Mouse (Mus musculus): Measurements from ENCODE around the gene Med16. TPM values are rescaled to one million over a fixed set of nuclear protein-coding genes. Genes with fewer than 3 reads are reported as not detected.
A peak's percentile ranks its signal among the peaks of the same experiment; 100 is the strongest.

Gene Med16
- polyA plus RNA-seq, 1 experiment from 2014 or later = 58.7 TPM

DNA sequence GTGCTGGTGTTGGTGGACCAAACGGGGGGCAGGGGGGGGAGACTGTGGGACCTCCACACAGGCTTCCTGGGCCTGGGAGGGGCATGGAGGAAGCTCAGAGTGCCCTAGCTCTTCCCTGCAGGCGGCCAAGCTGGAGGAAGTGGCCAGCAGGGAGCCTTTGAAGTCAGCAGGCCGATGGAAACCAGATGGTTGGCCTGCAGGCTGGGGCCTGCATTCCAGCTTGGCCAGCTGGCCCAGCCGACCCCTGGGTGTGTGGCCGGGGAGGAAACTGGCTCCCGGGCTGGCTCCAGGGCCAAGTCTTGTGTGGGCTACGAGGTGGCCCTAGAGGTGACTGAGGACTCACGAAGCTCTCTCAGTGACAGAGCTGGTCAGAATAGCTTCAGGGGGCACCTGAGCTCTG is 24.0 kb upstream of the Med16 start:
- Histone ChIP-seq H3K4me2 (peak overlapping the region; percentile 31), H3K4me3 (ENCODE audit: low read depth, low read length) (no peak overlapping the region), H3K9me3 (ENCODE audit: low read depth, low read length) (no peaks in the 10 kb centered on the region), H3K27ac (ENCODE audit: low read depth) (peak overlapping the region; percentile 73), H3K4me1 (ENCODE audit: insufficient read depth) (peaks cover 44% of the 10 kb centered on the region), H3K9ac (no peak overlapping the region), H3K27me3 (ENCODE audit: insufficient read depth, low read length) (no peaks in the 10 kb centered on the region), H3K36me3 (ENCODE audit: insufficient read depth) (peaks cover 44% of the 10 kb centered on the region)
- DNase-seq (peak; percentile 91), ATAC-seq (ENCODE audit: insufficient read depth) (peak; percentile 72)
- WGBS = 15% methylated on average over 8 of the region's 8 CpGs
- TF ChIP-seq CTCF (IDR thresholded peaks at IDR 0.05; ENCODE audit: low read depth) = peak; percentile 32; the same call in 1 of the 2 replicates

DNA sequence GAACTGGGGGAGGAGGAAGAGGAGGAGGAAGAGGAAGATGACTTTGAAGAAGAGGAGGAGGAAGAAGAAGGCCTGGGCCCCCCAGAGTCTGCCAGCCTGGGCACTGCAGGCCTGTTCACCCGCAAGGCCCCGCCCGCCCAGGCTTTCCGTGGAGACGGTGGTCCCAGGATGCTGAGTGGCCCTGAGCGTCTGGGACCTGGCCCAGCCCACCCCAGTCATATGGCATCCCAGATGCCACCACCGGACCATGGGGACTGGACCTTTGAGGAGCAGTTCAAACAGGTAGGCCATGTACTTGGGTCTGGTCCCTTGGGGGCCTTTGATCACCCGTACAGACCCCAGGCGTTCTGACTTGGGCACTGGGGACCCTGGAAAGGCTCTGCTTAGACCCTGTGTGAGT is 23.1 kb upstream of the Med16 start:
- H3K4me3 ChIP-seq (ENCODE audit: low read depth, low read length) = 0 out of 2 replicates have a peak overlapping the region, but pooled peaks have one; percentile 3
- WGBS = 70% methylated on average over 9 of the region's 9 CpGs
- ATAC-seq (ENCODE audit: insufficient read depth) (no peak), DNase-seq (no peak)
- no peaks in the 10 kb centered on the region for H3K27me3 ChIP-seq (ENCODE audit: insufficient read depth, low read length)
- H3K9me3 ChIP-seq (ENCODE audit: low read depth, low read length) = no peaks in the 10 kb centered on the region
- TF ChIP-seq CTCF (IDR thresholded peaks at IDR 0.05; ENCODE audit: low read depth) = no peak
- peak overlapping the region; percentile 10; the same call in 1 of the 2 replicates for H3K4me2 ChIP-seq
- H3K36me3 ChIP-seq (ENCODE audit: insufficient read depth) = peaks cover 38% of the 10 kb centered on the region
- no peak overlapping the region for H3K9ac ChIP-seq
- H3K4me1 ChIP-seq (ENCODE audit: insufficient read depth) = peaks cover 35% of the 10 kb centered on the region
- peak overlapping the region; percentile 73; the same call in 1 of the 2 replicates for H3K27ac ChIP-seq (ENCODE audit: low read depth)

DNA sequence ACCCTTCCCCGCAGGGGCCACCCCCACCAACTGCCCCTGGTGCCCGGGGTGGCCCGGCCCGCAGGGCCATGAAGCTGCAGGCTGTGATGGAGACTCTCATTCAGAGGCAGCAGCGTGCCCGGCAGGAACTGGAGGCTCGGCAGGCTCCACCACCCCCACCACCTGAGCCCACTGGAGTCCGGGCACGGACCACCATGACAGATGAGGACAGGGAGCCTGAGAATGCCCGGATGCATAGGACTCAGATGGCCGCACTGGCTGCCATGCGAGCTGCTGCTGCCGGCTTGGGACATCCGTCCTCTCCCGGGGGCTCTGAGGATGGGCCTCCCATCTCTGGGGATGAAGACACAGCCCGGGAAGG is 22.1 kb upstream of the Med16 start:
- DNase-seq (no peak), ATAC-seq (ENCODE audit: insufficient read depth) (no peak)
- Histone ChIP-seq H3K27me3 (ENCODE audit: insufficient read depth, low read length) (no peaks in the 10 kb centered on the region), H3K4me3 (ENCODE audit: low read depth, low read length) (no peak overlapping the region), H3K4me1 (ENCODE audit: insufficient read depth) (peaks cover 27% of the 10 kb centered on the region), H3K9me3 (ENCODE audit: low read depth, low read length) (no peaks in the 10 kb centered on the region), H3K9ac (no peak overlapping the region), H3K4me2 (no peak overlapping the region), H3K27ac (ENCODE audit: low read depth) (no peak overlapping the region), H3K36me3 (ENCODE audit: insufficient read depth) (peaks cover 35% of the 10 kb centered on the region)
- TF ChIP-seq CTCF (IDR thresholded peaks at IDR 0.05; ENCODE audit: low read depth) = no peak
- WGBS = 88% methylated on average over 16 of the region's 16 CpGs

DNA sequence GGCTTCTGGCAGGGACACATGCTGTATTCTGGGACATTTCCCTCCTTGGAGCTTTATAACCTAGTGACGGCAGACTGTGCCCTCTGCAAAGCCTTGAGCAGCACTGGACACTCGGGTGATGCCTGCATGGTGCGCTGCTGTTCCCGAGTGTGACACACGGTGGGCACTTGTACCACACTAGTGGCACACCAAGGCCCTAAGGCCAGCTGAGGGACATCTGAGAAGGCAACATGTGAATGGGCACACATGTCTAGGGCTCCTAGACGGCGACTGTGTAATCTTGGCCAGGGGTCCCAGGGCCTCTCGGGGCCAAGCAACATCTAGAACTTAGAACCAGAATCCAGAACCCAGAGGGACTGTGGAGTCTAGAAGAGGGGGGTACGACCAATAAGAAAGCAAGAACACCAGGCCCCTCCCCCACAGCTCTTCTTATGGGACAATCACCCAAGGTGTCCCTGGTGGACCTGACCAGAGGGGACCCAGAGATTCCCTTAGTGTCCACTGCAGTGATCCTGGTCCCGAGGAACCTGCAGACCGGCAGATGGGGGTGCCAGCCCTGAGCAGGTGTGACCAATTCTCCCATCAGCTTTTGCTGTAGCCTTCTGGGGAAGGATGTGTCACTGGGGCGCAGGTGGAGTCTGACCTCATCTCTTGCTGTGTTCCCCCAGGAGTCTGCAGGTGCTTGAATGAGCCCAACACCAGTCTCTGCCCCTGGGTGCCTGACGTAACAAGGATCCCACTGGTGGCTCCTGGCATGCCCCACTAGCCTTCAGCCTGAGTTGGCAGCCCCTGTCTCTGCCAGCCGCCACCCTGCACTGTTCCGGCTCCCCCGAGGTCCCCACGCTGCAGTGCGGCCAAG is 21.5 kb upstream of the Med16 start:
- peaks cover 27% of the 10 kb centered on the region for H3K4me1 ChIP-seq (ENCODE audit: insufficient read depth)
- ATAC-seq (ENCODE audit: insufficient read depth) = no peak
- no peak for DNase-seq
- H3K36me3 ChIP-seq (ENCODE audit: insufficient read depth) = peaks cover 30% of the 10 kb centered on the region
- no peak overlapping the region for H3K9ac ChIP-seq
- TF ChIP-seq CTCF (IDR thresholded peaks at IDR 0.05; ENCODE audit: low read depth) = no peak; the same call in 1 of the 2 replicates
- no peak overlapping the region for H3K27ac ChIP-seq (ENCODE audit: low read depth)
- H3K27me3 ChIP-seq (ENCODE audit: insufficient read depth, low read length) = no peaks in the 10 kb centered on the region
- WGBS = 86% methylated on average over 18 of the region's 18 CpGs
- no peak overlapping the region for H3K4me3 ChIP-seq (ENCODE audit: low read depth, low read length)
- H3K9me3 ChIP-seq (ENCODE audit: low read depth, low read length) = no peaks in the 10 kb centered on the region
- peak overlapping the region; percentile 98; the same call in 1 of the 2 replicates for H3K4me2 ChIP-seq

DNA sequence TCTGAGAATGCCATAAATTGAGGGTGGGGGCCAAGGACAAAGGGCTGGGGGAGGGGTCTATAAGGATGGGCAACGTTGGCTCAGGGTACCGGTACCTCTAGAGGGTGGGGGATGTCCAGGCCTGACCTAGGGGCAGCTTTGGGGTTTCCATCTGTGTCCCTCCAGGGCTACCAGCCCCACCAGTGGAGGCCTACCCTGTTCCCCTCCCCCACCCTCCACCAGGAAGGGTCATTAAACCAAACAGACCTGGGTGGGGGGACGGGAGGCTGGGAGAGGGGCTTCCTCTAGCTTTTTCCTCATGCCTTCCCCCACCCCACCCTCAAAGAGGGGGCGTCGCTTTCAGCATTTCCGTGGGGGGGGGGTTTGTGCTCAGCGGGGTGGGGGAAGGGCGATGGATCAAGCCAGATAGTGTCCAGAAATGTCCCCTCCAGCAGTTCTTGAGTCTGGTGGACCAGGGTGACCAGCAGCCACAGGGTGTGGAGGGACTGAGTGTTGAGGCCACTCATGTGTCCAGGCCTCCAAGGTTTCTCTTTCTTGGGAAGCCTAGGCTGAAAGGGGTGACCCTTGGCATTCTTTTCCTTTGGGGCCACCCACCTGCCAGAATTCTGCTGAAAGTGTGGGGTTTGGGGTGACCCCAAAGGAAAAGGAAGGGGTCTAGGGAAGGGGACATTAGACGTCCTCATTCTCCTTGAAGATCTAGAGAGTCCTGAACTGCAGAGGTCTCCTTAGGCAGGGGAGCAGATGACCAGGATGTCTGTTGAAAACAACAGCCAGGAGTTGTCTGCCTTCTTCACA is 20.4 kb upstream of the Med16 start:
- H3K4me1 ChIP-seq (ENCODE audit: insufficient read depth) = peaks cover 27% of the 10 kb centered on the region

DNA sequence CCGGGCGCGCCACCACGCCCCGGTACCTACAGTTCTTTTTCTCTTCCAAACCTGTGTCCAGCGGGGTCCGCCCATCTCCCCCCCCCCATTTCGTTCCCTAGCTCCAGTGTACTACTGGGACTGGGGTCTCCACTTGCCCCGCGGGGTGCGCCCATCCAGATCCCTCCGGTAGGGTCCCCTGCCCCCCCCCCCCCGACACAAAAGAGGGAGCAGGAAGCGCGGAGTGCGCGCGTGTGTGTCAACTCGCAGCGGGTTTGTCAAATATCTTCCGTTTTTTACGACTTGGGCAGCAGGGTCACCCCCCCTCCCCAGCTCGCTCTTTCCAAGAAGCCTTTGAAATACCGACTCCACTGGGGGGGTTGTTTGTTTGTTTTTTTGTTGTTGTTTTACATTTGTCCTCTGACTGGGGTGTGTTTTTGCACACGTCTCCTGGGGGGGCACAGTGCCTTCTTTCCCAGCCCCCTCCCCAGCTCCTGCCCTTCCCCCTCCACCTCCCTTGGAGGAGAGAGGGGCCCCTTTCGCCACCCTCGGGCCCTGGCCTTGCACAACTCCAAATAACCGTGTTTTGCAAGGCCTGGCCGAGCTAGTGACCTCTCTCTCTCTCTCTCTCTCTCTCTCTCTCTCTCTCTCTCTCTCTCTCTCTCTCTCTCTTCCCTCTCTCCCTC is 19.4 kb upstream of the Med16 start:
- ATAC-seq (ENCODE audit: insufficient read depth) (no peak), DNase-seq (peak; percentile 73)
- H3K4me1 ChIP-seq (ENCODE audit: insufficient read depth) = peaks cover 19% of the 10 kb centered on the region
- 1% methylated on average over 29 of the region's 29 CpGs for WGBS
- peaks cover 3% of the 10 kb centered on the region; the same call in 1 of the 2 replicates for H3K27me3 ChIP-seq (ENCODE audit: insufficient read depth, low read length)
- no peak for TF ChIP-seq CTCF (IDR thresholded peaks at IDR 0.05; ENCODE audit: low read depth)
- peaks cover 25% of the 10 kb centered on the region for H3K36me3 ChIP-seq (ENCODE audit: insufficient read depth)
- H3K4me3 ChIP-seq (ENCODE audit: low read depth, low read length) = peak overlapping the region; percentile 94
- no peaks in the 10 kb centered on the region for H3K9me3 ChIP-seq (ENCODE audit: low read depth, low read length)
- peak overlapping the region; percentile 87 for H3K9ac ChIP-seq
- H3K4me2 ChIP-seq = peak overlapping the region; percentile 98
- H3K27ac ChIP-seq (ENCODE audit: low read depth) = peak overlapping the region; percentile 97

More for the DNA sequence above, 20.4 kb upstream of the Med16 start:
- H3K9me3 ChIP-seq (ENCODE audit: low read depth, low read length) = no peaks in the 10 kb centered on the region
- H3K4me2 ChIP-seq = peak overlapping the region; percentile 98
- no peak for DNase-seq
- WGBS = 21% methylated on average over 9 of the region's 9 CpGs
- peak overlapping the region; percentile 36; the same call in 1 of the 2 replicates for H3K9ac ChIP-seq
- TF ChIP-seq CTCF (IDR thresholded peaks at IDR 0.05; ENCODE audit: low read depth) = no peak
- peaks cover 30% of the 10 kb centered on the region for H3K36me3 ChIP-seq (ENCODE audit: insufficient read depth)
- peak overlapping the region; percentile 65 for H3K27ac ChIP-seq (ENCODE audit: low read depth)
- ATAC-seq (ENCODE audit: insufficient read depth) = no peak
- peak overlapping the region; percentile 94 for H3K4me3 ChIP-seq (ENCODE audit: low read depth, low read length)
- H3K27me3 ChIP-seq (ENCODE audit: insufficient read depth, low read length) = no peaks in the 10 kb centered on the region

Measured in lung, embryonic 14.5 days (tissue).